Mouse (Mus musculus): ENCODE measurements around the gene Spa17.
A peak's percentile ranks its signal among the peaks of the same experiment; 100 is the strongest.

Spa17 gene

DNA sequence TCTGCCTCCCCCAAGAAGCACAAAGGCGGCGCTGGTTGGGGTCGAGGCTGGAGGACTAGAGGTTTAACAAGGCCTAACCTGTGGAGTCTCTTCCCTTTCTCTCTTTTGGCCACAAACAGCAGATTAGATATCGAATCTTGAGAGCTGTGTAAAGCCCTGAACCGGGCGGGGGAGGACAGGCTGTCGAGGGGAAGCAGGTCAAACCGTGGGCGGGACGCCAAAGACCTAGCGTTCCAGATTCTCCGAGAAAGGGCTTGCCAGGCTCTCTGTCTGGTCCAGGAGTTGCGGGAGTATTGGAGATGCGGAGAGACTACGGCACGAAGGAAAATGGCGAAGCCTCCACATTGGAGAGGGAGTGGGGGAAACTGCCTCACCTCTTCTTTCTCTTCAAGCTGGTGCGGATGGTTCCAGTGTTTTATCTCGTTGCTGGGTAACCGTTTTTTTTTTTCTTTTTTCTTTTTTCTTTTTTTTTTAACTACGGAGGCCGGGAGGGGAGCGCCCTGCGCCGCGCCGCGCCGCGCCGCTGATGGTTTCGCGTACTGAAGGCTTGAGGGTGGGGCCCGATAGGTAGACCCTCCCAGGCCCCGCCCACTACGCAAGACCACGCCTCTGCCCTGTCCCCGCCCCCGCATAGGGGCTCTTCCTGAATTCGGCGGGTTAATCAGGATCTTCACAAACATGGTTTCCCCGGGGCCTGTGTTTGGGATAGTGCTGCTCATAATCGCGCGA, at the start of gene Spa17:
TSS of gene Spa17 (minus strand) at position 541 of the 729 bp plus-strand sequence.
- DNase-seq = peak; percentile 84

DNA sequence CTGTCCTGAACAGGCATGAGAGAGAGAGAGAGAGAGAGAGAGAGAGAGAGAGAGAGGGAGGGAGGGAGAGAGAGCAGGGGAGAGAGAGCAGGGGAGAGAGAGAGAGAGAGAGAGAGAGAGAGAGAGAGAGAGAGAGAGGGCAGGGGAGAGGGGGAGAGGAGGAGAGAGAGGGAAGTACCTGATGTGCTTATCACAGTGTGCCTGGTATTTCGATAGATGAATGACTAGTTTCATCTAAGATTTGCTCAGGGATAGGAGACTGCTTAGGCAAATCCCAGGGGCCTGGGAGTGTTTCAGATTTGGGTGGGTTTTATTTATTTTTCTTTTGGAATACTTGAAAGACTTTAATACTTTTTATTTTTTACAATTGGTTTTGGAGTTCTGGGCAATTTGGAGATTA, 49.7 kb upstream of the Spa17 start:
- DNase-seq = no peak

DNA sequence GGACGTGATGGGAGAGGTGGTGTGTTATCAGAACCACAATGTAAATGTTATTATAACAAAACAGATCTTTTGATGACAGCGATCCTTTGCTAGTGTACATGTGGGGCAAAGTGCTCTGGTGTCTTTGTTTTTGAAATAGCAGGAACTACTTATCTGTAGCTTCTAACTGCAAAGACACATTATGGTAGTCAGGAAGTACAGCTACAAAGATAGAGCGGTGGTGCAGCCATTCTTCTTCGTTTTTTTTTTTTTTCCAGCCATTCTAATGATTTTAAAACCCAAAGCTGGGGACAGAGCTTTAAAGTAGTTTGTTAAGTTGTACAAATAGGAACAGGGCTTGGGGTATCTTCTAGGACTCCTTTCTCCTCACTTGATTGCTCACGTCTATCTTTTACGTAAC, 45.9 kb upstream of the Spa17 start:
- no peak for DNase-seq

DNA sequence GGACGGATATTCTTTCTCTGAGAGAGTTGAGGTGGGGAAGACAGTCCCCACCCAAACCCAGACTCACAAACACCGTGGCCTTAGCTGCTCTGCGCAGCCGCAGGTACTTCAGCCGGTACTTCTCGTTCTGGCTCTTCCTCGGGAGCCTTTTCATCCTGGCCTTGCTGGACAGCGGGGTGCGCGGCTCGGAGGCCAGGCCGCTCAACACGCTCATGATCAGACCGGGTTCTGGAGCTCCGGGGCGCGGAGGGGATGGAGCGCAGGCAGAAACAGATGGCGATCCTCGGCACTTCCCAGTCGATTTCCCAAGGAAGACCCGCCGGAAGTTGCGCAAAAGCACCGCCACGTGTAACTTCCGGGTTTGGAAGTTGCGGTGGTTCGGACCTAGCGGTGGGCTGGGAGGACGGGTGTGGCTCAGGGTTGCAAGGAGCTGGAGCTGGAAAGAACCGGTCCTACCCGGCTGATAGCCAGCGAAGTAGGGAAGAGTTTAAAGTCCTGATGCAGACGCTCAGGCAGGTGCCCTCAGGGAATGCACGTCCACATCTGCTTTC, 43.5 kb upstream of the Spa17 start, which contains the start of gene Tbrg1:
TSS of gene Tbrg1 (minus strand) at position 382 of the 551 bp plus-strand sequence.
- DNase-seq = peak; percentile 82

DNA sequence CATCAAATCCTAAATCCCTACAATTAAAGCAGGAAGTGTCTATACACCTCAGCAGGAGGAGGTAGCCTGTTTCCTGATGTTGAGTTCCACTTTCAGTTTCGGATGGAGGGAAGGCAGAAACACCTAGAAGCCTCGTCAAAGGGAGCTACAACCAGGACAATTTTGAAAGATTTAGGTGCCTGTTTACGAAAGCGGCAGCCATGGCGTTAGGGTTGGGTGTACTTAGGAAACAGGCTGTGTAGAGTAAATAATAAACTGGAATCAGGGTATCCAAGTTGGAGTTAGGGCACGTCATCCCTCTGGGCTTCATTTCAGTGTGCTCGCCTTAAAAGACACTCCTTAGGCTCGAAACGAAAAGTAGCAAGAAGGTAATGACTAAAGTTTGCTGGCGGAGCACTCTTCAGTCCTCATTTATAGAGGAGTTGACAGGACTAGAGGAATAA, 42.9 kb upstream of the Spa17 start:
- DNase-seq = no peak

DNA sequence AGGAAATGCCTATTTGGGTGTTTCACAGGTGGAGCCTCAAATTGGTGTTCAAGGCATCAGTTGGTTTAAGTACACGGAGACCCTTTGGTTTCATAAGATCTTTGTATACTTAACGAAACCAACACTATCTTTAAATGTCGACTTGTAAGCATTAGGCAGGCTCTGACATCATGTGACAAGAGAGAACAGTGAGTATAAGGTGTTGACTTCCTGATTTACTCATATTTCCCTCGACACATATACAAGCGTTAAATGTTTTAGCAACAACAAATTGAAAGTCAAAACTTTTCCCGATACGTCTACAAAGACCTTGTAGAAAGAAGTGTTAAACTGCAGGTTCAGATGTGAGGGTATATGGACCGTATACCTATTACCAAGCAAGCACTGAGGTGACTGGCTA, 42.4 kb upstream of the Spa17 start:
- no peak for DNase-seq

DNA sequence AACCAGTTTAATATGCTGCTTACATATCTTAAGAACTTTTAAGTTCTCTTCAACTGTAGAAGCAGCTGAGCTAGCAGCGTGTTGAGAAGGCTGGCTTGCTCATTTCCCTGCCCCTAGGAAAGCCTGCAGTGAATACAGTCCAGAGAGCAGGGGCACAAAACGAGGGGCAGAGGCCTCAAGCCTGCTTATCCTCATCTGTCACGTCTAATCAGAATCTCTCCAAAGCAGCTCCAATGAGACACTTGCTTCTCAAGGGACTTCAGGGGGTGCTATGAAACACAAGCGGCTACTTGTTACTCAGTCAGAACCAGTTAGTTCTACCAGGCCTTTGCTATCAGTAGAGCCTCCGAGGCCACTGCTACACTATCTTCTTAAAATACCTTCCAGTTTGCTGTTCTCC, 40.3 kb upstream of the Spa17 start:
- DNase-seq = no peak

DNA sequence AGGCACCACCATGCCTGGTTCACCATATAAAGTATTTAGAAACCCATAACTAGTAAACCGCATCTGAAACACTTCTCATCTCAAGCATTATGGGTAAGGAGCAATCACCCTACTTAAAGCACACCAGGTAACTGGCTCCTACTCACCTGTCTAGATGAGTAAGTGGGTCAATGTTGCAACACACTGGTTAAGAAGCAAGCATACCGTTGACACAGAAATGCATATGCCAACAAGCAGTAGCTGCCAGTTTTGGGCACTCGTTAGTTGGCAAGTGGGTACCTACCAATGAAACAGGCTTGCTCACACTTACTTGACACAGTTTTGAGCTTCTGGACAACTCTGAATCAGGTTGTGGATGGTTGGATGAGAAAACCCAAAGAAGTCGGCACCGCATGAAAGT, 37.1 kb upstream of the Spa17 start:
- no peak for DNase-seq

DNA sequence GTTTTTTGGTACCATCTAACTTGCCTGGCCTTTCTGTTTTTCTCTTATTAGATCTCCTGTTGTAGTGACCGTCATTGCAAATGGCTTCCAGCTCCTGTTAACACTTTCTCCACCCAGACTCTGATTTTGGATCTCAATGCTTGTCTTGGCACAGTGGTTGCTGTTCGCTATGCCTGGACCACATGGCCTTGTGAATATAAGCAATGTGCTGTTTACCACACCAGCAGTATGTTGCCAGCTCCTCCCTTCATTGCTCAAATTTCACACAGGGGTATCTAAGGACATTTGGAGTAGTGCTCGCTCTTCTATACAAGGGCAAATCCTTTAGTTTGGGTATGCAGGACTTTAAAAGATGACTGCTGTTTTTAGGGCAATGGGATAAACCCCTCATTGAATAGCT, 32.7 kb upstream of the Spa17 start:
- DNase-seq = no peak

DNA sequence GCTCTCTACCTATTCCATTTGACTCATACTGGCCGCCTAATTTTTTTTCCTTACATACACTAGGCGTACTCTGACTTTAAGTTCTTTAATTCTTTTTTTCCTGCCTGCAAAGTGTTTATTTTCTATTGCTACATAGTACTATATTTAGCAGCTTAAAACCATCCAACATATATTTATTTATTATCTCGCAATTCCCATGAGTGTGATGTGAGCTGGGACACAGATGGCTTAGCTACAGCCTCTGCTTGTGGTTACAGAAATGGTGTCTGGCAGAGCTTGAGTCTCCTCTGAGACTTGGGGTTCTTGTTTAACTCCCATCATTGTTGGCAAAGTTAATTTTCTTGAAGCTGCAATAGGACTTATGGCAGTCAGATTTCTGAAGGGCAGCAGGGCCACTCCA, 25.2 kb upstream of the Spa17 start:
- DNase-seq = no peak

DNA sequence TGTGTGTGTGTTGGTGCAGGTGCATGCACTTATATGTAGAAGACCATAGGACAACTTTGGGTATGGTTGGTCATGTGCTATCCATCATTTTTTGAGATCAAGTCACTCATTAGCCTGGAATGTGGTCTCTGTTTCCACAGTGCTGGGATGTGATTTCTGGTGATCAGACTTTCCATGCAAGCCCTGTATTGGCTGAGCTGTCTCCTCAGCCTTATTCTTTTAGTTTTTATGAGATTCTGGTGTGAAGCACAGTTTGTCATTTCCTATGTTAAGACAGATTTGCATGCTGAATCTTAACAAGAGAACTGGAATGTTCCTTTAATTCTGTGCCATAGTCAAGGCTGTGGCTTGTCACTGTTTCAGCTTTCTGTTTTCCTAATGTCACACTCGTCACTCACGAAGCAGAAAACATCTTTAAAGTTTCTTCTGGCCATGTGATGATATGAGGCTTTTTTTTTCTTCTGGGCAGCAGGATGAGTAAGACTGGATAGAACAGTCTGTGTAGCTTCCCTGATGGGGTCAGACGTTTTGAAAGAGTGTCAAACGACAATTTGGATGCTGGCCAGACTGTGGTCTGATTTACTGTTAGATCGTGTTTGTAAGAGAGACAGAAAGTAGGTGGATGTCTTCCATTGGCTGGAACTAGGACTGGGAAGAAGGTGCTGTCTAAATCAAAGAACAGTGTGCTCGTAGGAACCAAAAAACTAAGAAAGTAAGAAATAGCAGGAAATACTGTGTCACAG, 23.4 kb upstream of the Spa17 start:
- DNase-seq = no peak

DNA sequence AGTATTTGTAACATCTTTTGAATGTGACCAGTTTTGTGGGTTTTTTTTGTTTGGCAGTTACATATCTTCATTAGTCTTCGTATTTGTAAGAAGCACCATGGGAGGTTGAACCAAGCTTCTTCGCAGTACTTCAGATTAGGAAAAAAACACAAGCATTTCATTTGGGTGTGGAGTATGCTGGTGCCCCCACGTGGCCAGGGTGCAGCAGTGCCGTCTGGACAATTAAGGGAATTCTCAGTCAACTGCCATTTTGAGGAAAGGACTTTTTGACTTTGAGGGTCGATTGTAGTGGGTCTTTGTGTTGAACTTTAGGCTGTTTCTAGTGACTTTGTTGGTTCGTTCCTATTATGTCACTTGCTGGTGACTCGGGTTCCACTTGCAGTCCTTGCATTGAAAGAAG, 22.8 kb upstream of the Spa17 start:
- DNase-seq = peak; percentile 47

DNA sequence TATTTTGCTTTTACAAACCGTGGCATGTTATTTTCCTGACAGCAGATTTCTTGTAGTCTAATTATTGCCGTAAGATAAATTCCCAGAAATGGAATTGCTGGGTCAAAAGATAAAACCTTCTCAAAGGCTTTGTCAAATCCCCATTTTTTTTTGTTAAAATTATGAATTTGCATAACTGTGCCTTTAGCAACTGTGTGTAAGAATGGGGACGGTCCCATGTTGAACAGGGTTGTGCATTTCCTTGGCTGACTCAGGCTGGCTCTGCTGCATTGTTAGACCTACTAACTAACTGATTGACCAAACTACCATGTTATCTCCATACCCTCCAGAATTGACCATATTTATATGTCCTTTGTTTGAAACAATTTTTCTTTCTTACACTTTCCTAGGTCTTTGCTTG, 20.7 kb upstream of the Spa17 start:
- DNase-seq = no peak

DNA sequence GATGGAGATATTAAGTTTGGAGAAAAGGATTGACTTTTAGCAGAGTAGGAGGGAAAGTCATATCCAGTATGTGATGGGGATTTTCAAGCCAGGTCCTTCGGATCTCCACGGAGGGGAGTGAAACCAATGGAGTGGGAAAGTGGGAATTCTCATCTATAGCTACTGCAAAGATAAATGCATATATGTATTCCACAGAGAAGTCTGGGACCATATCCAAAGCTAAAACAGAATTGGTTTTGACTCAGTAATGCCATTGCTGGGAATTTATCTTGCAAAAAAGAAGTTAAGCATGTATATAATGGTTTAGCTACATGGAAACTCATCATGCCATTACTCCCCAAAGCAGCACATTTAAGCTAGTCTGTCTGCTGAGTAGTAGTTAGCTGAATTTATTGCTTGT, 18.8 kb upstream of the Spa17 start:
- no peak for DNase-seq

DNA sequence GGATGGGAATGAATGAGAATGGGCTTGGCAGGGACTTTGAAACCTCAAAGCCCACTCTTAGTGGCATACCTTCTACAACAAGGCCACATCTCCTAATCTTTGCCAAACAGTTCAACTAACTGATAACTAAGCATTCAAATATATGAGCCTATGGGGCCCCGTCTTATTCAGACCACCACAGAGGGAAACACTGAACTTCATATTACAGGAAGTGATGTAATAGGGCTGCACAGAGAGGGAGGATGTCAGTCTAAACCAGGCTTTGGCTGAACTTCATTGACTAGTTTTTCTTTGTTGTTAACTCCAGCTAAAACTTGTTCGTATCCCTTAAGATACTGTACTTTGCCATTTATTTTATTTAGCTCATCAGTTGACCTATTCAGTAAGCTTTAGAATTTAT, 16.4 kb upstream of the Spa17 start:
- DNase-seq = no peak

DNA sequence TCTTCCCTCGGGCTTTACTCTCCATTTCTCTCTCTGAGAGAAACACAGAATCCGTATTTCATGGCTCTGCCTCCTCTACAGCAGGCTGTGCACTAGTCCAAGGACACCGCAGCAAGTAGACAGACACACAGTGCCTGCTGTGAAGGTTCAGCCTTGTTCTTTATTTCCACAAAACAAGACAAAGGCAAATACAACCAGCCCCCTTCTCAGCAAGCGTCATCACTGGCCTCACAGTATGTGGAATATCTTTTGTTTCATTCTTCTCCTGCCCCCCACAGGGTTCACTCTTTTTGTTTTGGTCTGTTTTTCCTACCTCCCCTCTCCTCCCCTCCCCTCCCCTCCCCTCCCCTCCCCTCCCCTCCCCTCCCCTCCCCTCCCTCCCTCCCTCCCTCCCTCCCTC, 15.1 kb upstream of the Spa17 start:
- DNase-seq = no peak

DNA sequence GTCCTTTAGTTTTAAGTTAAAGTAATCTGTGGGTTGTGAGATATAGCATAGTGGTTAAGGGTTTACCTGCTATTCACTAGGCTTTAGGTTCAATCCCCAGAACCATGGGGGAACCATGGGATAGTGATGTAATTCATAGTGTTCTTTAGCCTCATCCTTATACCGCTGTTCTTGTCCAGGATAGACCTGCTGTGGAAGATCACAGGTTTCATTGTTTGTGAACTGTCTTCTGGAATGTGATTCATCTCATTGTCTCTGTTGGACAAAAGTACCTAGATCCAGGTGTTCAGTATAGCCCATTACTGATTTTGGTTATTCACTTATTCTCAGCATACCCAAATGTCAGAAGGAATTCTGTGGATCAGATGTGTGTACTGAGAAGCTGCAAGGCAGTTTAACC, 13.7 kb upstream of the Spa17 start:
- no peak for DNase-seq

DNA sequence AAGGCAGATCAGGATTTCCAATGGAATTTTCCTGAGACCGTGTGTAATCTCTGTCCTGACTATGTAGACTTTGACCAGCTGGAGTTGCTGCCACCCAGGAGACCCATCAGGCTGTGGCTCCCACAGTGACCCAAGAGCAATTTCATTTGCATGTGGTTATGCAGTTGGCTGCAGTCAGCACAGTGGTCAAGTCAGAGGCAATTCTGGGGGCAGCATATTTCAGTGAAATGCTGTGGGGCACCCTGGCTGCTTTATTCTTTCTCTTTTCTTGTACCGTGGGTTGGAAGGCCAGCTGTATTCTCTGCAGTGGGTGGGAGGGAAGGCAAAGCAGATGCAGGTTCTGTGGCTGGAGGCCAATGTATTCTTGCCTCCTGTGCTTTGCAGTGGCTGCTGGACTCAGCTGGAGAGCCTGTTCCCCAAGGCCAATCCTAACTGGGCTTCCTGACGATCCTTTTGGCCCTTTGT, 12.6 kb upstream of the Spa17 start:
- DNase-seq = peak; percentile 39

DNA sequence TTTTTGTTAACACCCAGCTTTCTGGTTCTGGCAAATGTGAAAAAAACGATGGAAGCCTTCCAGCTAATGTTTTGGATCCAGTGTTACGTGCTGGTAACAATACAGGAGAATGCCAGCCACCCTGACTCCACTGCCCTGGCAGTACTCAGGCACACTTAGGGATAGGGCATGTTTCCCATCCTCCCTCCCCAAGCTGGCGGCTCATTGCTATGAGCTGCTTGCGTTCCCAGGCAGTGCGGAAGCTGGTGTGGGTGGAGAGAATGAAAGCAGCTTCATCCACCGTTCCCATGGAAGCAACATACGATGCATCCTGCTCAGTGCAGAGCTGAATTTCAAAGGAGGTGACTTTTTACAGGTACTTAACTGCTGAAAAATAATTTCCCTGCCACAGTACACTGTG, 12.1 kb upstream of the Spa17 start:
- peak; percentile 81 for DNase-seq

DNA sequence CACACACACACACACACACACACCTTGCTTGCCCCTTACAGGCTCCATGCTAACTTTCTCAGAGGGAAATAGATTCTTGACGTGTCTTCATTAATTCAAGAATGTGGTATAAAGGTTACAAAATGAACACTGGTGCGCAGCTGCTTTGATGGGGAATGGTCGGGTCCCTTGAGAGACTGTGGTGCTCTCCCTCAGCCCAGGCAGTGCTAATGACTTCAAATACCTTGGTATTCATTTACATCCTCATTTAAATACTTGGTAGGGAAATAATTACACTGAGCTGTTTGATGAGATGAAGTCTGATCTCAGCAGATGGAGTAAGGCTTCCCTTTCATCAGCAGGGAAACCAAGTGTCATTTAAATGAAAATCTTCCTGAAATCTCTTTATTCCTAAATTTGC, 11.6 kb upstream of the Spa17 start:
- no peak for DNase-seq

DNA sequence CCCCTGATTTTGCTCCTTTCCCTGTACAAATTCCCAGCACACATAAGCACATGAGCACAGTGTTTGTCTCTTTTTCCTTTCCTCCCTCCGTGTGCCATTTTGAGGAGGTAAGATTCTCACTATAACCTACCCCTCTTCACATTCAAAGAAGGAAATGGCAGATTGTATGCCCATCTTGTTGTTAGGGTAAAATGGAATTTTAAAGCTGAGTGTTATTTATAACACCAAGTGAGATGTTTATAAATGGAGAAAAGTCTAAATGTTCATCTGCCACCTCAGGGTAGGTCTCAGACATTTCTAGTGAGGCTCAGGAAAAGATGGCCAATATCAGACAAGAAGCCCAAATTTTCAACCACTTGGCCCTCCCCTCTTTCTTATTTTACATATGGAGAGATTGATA, 11.0 kb upstream of the Spa17 start:
- DNase-seq = no peak

DNA sequence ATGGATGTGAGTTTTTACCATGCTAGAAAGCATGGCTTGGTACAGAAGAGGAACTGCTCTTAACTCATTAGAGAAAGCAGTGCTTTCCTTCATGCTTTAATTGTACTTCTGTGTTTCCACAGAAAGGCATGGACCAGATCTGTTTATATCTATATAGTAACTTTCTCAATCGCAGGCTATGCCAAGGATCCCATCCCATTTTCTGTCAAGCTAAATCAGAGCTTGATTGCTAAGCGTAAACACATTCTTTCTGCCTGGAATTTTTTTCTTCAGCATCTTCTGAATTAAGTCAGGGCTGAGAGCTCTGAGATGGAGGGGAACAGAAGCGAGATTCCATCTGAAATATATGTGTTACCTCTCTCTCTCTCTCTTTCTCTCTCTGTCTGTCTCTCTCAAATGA, 10.5 kb upstream of the Spa17 start:
- DNase-seq = no peak

DNA sequence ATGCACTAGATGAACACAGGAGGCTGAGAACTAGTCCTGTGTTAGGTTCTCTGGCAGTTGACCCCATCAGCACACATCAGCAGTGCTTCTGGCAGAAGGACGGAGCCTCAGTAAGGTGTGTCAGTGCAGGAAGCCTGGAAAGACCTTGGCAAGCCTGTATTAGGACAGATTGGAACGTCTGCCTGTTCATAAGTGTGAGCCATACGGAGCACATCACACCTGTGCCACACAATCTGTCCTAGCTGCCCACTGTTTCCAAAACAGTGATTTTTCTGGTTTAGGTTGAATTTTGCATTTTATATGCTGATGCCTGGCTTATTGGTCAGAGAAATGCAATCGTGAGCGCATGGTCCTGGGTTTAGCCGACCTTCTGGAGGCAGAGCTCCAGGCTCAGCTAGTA, 7.8 kb upstream of the Spa17 start:
- peak; percentile 63 for DNase-seq

DNA sequence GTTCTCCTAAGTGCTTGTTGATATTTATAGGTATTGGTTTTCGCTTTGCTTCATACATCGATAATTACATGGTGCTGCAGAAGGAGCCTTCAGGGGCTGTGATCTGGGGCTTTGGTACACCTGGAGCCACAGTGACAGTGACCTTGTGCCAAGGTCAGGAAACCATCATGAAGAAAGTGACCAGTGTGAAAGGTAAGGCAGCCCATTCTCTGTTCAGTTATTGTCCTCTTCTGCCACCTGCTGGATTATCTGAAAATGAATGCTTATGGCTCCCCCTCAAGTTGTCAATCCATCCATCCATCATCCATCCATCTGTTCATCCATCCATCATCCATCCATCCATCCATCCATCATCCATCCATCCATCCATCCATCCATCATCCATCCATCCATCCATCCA, 3.2 kb upstream of the Spa17 start:
- DNase-seq = no peak
